Mouse (Mus musculus): ENCODE results near the gene Mta2. TPM values are rescaled to one million over a fixed set of nuclear protein-coding genes. Genes with fewer than 3 reads are reported as not detected.
A peak's percentile ranks its signal among the peaks of the same experiment; 100 is the strongest.

Gene Mta2
- polyA plus RNA-seq, 1 experiment, result 19.8 TPM

GRCm38 (mm10) chr19:8919684-8920072, 22.0 kb upstream of the Mta2 start:
- peak overlapping the region; percentile 92 for H3K27ac ChIP-seq (ENCODE audit: insufficient read depth, low read depth, low read length)
- DNase-seq, result no peak
- 55% methylated on average over 6 of the region's 6 CpGs for WGBS
- TF ChIP-seq CTCF (conservative IDR thresholded peaks at IDR 0.05; ENCODE audit: insufficient read depth, insufficient read length, low read depth, low read length) (no peak), POLR2A (IDR thresholded peaks at IDR 0.05; ENCODE audit: low read depth, low read length) (no peak)
- no peaks in the 10 kb centered on the region for H3K27me3 ChIP-seq (replicated peaks; ENCODE audit: control insufficient read depth, insufficient read depth, low read length)
- H3K4me3 ChIP-seq (ENCODE audit: insufficient read depth, low read depth, low read length), result no peak overlapping the region
- peaks cover 11% of the 10 kb centered on the region for H3K4me1 ChIP-seq (ENCODE audit: control insufficient read depth, insufficient read depth, low read length)
- H3K36me3 ChIP-seq (ENCODE audit: control insufficient read depth, insufficient read depth, low read length), result peaks cover 1% of the 10 kb centered on the region

DNA sequence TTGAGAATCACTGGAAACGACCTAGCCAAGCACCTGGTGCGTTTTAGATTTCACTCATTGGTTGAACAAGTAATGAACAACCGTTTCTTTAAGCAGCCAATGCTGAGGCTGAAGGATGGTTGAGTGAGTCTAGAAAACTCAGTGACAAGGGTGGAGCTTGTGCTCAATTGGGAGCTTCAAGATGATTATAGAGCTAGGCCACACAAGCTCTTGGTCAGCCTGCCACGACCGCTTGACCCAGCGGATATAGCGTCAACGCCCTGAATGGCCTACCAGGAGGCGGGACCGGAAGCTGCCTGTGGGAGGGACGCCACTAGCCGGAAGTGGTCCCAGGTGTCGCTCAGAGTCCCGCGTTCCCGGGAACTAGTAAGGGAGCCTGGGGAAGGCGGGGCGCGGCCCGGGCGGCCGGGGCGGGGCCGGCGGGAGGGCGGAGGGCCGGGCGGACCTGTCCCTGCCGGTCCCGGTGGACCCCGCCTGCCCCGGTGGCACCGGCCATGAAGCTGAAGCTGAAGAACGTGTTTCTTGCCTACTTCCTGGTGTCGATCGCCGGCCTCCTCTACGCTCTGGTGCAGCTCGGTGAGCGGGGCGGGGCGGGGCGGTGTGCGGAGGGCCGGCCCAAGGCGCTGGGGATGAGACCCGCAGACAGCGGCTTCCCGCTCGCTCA, 21.5 kb upstream of the Mta2 start, which contains the start of gene B3gat3:
Gene B3gat3, plus strand, starts transcription at position 302 of the 664 bp plus-strand sequence.
- no peaks in the 10 kb centered on the region for H3K27me3 ChIP-seq (replicated peaks; ENCODE audit: control insufficient read depth, insufficient read depth, low read length)
- under 1% methylated on average over 50 of the region's 50 CpGs for WGBS
- peaks cover 1% of the 10 kb centered on the region; the same call in 1 of the 2 replicates for H3K36me3 ChIP-seq (ENCODE audit: control insufficient read depth, insufficient read depth, low read length)
- peak; percentile 98 for DNase-seq
- H3K4me3 ChIP-seq (ENCODE audit: insufficient read depth, low read depth, low read length), result peak within 1 kb of the TSS; percentile 78
- TF ChIP-seq POLR2A (IDR thresholded peaks at IDR 0.05; ENCODE audit: low read depth, low read length), result peak; percentile 89
- no peak for TF ChIP-seq CTCF (conservative IDR thresholded peaks at IDR 0.05; ENCODE audit: insufficient read depth, insufficient read length, low read depth, low read length)
- H3K27ac ChIP-seq (ENCODE audit: insufficient read depth, low read depth, low read length), result peak within 1 kb of the TSS; percentile 92
- peaks cover 11% of the 10 kb centered on the region for H3K4me1 ChIP-seq (ENCODE audit: control insufficient read depth, insufficient read depth, low read length)

GRCm38 (mm10) chr19:8920836-8921291, 20.8 kb upstream of the Mta2 start:
- peak overlapping the region; percentile 62 for H3K27ac ChIP-seq (ENCODE audit: insufficient read depth, low read depth, low read length)
- TF ChIP-seq POLR2A (IDR thresholded peaks at IDR 0.05; ENCODE audit: low read depth, low read length) (no peak), CTCF (conservative IDR thresholded peaks at IDR 0.05; ENCODE audit: insufficient read depth, insufficient read length, low read depth, low read length) (no peak)
- DNase-seq, result peak; percentile 67
- peaks cover 11% of the 10 kb centered on the region for H3K4me1 ChIP-seq (ENCODE audit: control insufficient read depth, insufficient read depth, low read length)
- peak overlapping the region; percentile 78 for H3K4me3 ChIP-seq (ENCODE audit: insufficient read depth, low read depth, low read length)
- H3K27me3 ChIP-seq (replicated peaks; ENCODE audit: control insufficient read depth, insufficient read depth, low read length), result no peaks in the 10 kb centered on the region
- WGBS, result 1% methylated on average over 6 of the region's 6 CpGs
- no peaks in the 10 kb centered on the region for H3K36me3 ChIP-seq (ENCODE audit: control insufficient read depth, insufficient read depth, low read length)

DNA sequence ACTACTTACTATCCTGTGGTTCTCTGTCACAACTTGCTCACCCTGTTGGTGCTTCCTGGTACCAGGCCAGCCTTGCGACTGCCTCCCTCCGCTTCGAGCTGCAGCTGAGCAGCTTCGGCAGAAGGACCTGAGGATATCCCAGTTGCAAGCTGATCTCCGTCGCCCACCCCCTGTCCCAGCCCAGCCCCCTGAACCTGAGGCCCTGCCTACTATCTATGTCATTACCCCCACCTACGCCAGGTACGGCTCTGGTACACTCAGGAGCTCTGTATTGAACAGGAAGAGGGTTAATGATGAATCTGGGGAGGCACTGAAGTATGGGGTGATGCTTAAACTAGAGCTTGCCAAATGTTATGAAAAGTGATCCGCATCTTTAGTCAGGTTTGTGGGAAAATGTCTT, 19.9 kb upstream of the Mta2 start:
- Histone ChIP-seq H3K4me3 (ENCODE audit: insufficient read depth, low read depth, low read length) (no peak overlapping the region), H3K36me3 (ENCODE audit: control insufficient read depth, insufficient read depth, low read length) (no peaks in the 10 kb centered on the region; the same call in 1 of the 2 replicates), H3K27me3 (replicated peaks; ENCODE audit: control insufficient read depth, insufficient read depth, low read length) (no peaks in the 10 kb centered on the region), H3K4me1 (ENCODE audit: control insufficient read depth, insufficient read depth, low read length) (peaks cover 11% of the 10 kb centered on the region), H3K27ac (ENCODE audit: insufficient read depth, low read depth, low read length) (no peak overlapping the region)
- no peak for DNase-seq
- WGBS, result 70% methylated on average over 9 of the region's 9 CpGs
- TF ChIP-seq POLR2A (IDR thresholded peaks at IDR 0.05; ENCODE audit: low read depth, low read length) (no peak), CTCF (conservative IDR thresholded peaks at IDR 0.05; ENCODE audit: insufficient read depth, insufficient read length, low read depth, low read length) (no peak)

GRCm38 (mm10) chr19:8926766-8927165, 14.9 kb upstream of the Mta2 start:
- WGBS, result 79% methylated on average over 2 of the region's 2 CpGs
- TF ChIP-seq CTCF (conservative IDR thresholded peaks at IDR 0.05; ENCODE audit: insufficient read depth, insufficient read length, low read depth, low read length) (no peak), POLR2A (IDR thresholded peaks at IDR 0.05; ENCODE audit: low read depth, low read length) (no peak)
- no peaks in the 10 kb centered on the region; the same call in none of the 2 replicates for H3K36me3 ChIP-seq (ENCODE audit: control insufficient read depth, insufficient read depth, low read length)

DNA sequence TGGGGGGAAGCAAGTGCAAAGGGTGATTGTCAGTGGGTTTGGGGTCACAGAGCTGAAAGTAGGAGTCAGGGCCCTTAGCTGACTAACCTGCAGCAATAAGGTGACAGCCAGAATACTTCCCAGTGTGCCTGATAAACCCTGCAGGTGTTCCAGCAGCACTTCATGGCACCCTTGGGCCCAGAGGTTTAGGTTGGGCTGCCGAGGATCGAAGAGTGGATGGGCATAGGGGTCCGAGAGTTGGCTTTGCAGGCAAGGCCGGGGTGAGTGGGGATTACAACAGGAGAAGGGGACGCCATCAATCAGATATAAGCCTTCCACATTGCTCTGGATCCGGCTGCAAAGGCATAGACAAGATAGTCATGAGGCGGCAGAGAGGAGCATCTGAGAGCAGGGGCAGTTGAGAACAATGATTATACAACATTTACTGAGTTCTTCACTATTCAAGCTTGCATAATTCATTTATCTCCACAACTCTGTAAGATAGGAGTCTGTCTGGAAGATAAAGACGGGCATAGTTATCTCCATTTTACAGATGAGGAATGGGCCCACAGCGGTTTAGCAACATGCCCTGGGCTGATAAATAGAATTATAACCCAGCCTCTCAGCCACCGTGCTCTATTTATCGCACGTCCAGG, 13.7 kb upstream of the Mta2 start:
- H3K4me3 ChIP-seq (ENCODE audit: insufficient read depth, low read depth, low read length), result no peak overlapping the region
- no peak overlapping the region for H3K27ac ChIP-seq (ENCODE audit: insufficient read depth, low read depth, low read length)
- WGBS, result 94% methylated on average over 12 of the region's 12 CpGs
- H3K27me3 ChIP-seq (replicated peaks; ENCODE audit: control insufficient read depth, insufficient read depth, low read length), result no peaks in the 10 kb centered on the region
- no peak for DNase-seq
- no peak for TF ChIP-seq POLR2A (IDR thresholded peaks at IDR 0.05; ENCODE audit: low read depth, low read length)
- no peak for TF ChIP-seq CTCF (conservative IDR thresholded peaks at IDR 0.05; ENCODE audit: insufficient read depth, insufficient read length, low read depth, low read length)
- H3K36me3 ChIP-seq (ENCODE audit: control insufficient read depth, insufficient read depth, low read length), result no peaks in the 10 kb centered on the region; the same call in none of the 2 replicates
- H3K4me1 ChIP-seq (ENCODE audit: control insufficient read depth, insufficient read depth, low read length), result no peaks in the 10 kb centered on the region

More at GRCm38 (mm10) chr19:8926766-8927165, 14.9 kb upstream of the Mta2 start:
- Histone ChIP-seq H3K27ac (ENCODE audit: insufficient read depth, low read depth, low read length) (no peak overlapping the region), H3K4me1 (ENCODE audit: control insufficient read depth, insufficient read depth, low read length) (peaks cover under 1% of the 10 kb centered on the region; the same call in 1 of the 2 replicates), H3K27me3 (replicated peaks; ENCODE audit: control insufficient read depth, insufficient read depth, low read length) (no peaks in the 10 kb centered on the region), H3K4me3 (ENCODE audit: insufficient read depth, low read depth, low read length) (no peak overlapping the region)
- no peak for DNase-seq

- H3K4me1 ChIP-seq (ENCODE audit: control insufficient read depth, insufficient read depth, low read length), result no peaks in the 10 kb centered on the region
- WGBS, result 24% methylated on average over 16 of the region's 16 CpGs
- TF ChIP-seq POLR2A (IDR thresholded peaks at IDR 0.05; ENCODE audit: low read depth, low read length) (no peak), CTCF (conservative IDR thresholded peaks at IDR 0.05; ENCODE audit: insufficient read depth, insufficient read length, low read depth, low read length) (no peak)
- H3K27me3 ChIP-seq (replicated peaks; ENCODE audit: control insufficient read depth, insufficient read depth, low read length), result no peaks in the 10 kb centered on the region
- no peaks in the 10 kb centered on the region; the same call in none of the 2 replicates for H3K36me3 ChIP-seq (ENCODE audit: control insufficient read depth, insufficient read depth, low read length)
- peak; percentile 10 for DNase-seq
- H3K4me3 ChIP-seq (ENCODE audit: insufficient read depth, low read depth, low read length), result peak overlapping the region; percentile 64
- H3K27ac ChIP-seq (ENCODE audit: insufficient read depth, low read depth, low read length), result peak overlapping the region; percentile 76
Observed at GRCm38 (mm10) chr19:8928689-8929223, 12.9 kb upstream of the Mta2 start.
